Mouse (Mus musculus): Measurements from ENCODE around the gene Myo15. TPM values are rescaled to one million over a fixed set of nuclear protein-coding genes. Genes with fewer than 3 reads are reported as not detected.

Gene Myo15
- polyA plus RNA-seq, 1 experiment: not detected

GRCm38 (mm10) chr11:60442896-60443295 lies 26.2 kb upstream of the Myo15 start:
- peaks cover 13% of the 10 kb centered on the region for H3K4me1 ChIP-seq
- no peaks in the 10 kb centered on the region for H3K9me3 ChIP-seq
- peaks cover 74% of the 10 kb centered on the region for H3K36me3 ChIP-seq (replicated peaks; ENCODE audit: low read length)
- no peaks in the 10 kb centered on the region for H3K27me3 ChIP-seq (replicated peaks)
- no peak for TF ChIP-seq GATA1 (IDR thresholded peaks at IDR 0.05; ENCODE audit: borderline replicate concordance, low read length)
- TF ChIP-seq FLI1 (IDR thresholded peaks at IDR 0.05; ENCODE audit: low read length): no peak
- H3K4me3 ChIP-seq (replicated peaks): no peak overlapping the region

GRCm38 (mm10) chr11:60444007-60444406 lies 25.1 kb upstream of the Myo15 start:
- Histone ChIP-seq H3K4me1 (peaks cover 6% of the 10 kb centered on the region), H3K36me3 (replicated peaks; ENCODE audit: low read length) (peaks cover 67% of the 10 kb centered on the region), H3K4me3 (replicated peaks) (no peak overlapping the region), H3K27me3 (replicated peaks) (no peaks in the 10 kb centered on the region), H3K9me3 (no peaks in the 10 kb centered on the region)
- TF ChIP-seq GATA1 (IDR thresholded peaks at IDR 0.05; ENCODE audit: borderline replicate concordance, low read length): no peak
- no peak for TF ChIP-seq FLI1 (IDR thresholded peaks at IDR 0.05; ENCODE audit: low read length)

- Histone ChIP-seq H3K27me3 (replicated peaks) (no peaks in the 10 kb centered on the region), H3K9me3 (no peaks in the 10 kb centered on the region), H3K36me3 (replicated peaks; ENCODE audit: low read length) (peaks cover 42% of the 10 kb centered on the region), H3K4me1 (peaks cover 50% of the 10 kb centered on the region), H3K4me3 (replicated peaks) (peak within 1 kb of the TSS; percentile 96)
- TF ChIP-seq FLI1 (IDR thresholded peaks at IDR 0.05; ENCODE audit: low read length) (no peak), GATA1 (IDR thresholded peaks at IDR 0.05; ENCODE audit: borderline replicate concordance, low read length) (no peak)
These were observed 14.9 kb upstream of the Myo15 start, which contains the start of gene Drg2 for GRCm38 (mm10) chr11:60454080-60454744. Gene Drg2 (plus strand): TSS chr11:60454591.

GRCm38 (mm10) chr11:60454745-60455087 lies 14.4 kb upstream of the Myo15 start:
- no peak for TF ChIP-seq FLI1 (IDR thresholded peaks at IDR 0.05; ENCODE audit: low read length)
- Histone ChIP-seq H3K4me3 (replicated peaks) (peak overlapping the region; percentile 96), H3K4me1 (peaks cover 48% of the 10 kb centered on the region), H3K27me3 (replicated peaks) (no peaks in the 10 kb centered on the region), H3K36me3 (replicated peaks; ENCODE audit: low read length) (peaks cover 42% of the 10 kb centered on the region), H3K9me3 (no peaks in the 10 kb centered on the region)

GRCm38 (mm10) chr11:60457973-60458372 lies 11.2 kb upstream of the Myo15 start:
- Histone ChIP-seq H3K36me3 (replicated peaks; ENCODE audit: low read length) (peaks cover 73% of the 10 kb centered on the region), H3K4me3 (replicated peaks) (no peak overlapping the region), H3K27me3 (replicated peaks) (no peaks in the 10 kb centered on the region), H3K4me1 (peaks cover 32% of the 10 kb centered on the region), H3K9me3 (no peaks in the 10 kb centered on the region)
- TF ChIP-seq FLI1 (IDR thresholded peaks at IDR 0.05; ENCODE audit: low read length) (no peak), GATA1 (IDR thresholded peaks at IDR 0.05; ENCODE audit: borderline replicate concordance, low read length) (no peak)

GRCm38 (mm10) chr11:60465943-60466380 lies 3.2 kb upstream of the Myo15 start:
- H3K27me3 ChIP-seq (replicated peaks): no peaks in the 10 kb centered on the region
- peaks cover 94% of the 10 kb centered on the region for H3K36me3 ChIP-seq (replicated peaks; ENCODE audit: low read length)
- TF ChIP-seq FLI1 (IDR thresholded peaks at IDR 0.05; ENCODE audit: low read length): no peak
- TF ChIP-seq GATA1 (IDR thresholded peaks at IDR 0.05; ENCODE audit: borderline replicate concordance, low read length): no peak

GRCm38 (mm10) chr11:60470743-60471142 lies 1.6 kb downstream of the Myo15 start:
- TF ChIP-seq GATA1 (IDR thresholded peaks at IDR 0.05; ENCODE audit: borderline replicate concordance, low read length) (no peak), FLI1 (IDR thresholded peaks at IDR 0.05; ENCODE audit: low read length) (no peak)
- Histone ChIP-seq H3K36me3 (replicated peaks; ENCODE audit: low read length) (peaks cover 46% of the 10 kb centered on the region), H3K9me3 (no peaks in the 10 kb centered on the region), H3K4me3 (replicated peaks) (no peak overlapping the region), H3K27me3 (replicated peaks) (no peaks in the 10 kb centered on the region), H3K4me1 (no peaks in the 10 kb centered on the region)

More at GRCm38 (mm10) chr11:60465943-60466380, 3.2 kb upstream of the Myo15 start:
- Histone ChIP-seq H3K9me3 (no peaks in the 10 kb centered on the region), H3K4me1 (no peaks in the 10 kb centered on the region; the same call in 1 of the 2 replicates), H3K4me3 (replicated peaks) (no peak overlapping the region)

GRCm38 (mm10) chr11:60474534-60474933 lies 5.4 kb downstream of the Myo15 start:
- no peak for TF ChIP-seq FLI1 (IDR thresholded peaks at IDR 0.05; ENCODE audit: low read length)
- H3K4me1 ChIP-seq: no peaks in the 10 kb centered on the region
- no peaks in the 10 kb centered on the region for H3K9me3 ChIP-seq
- H3K36me3 ChIP-seq (replicated peaks; ENCODE audit: low read length): peaks cover 10% of the 10 kb centered on the region
- peaks cover 22% of the 10 kb centered on the region for H3K27me3 ChIP-seq (replicated peaks)
- H3K4me3 ChIP-seq (replicated peaks): no peak overlapping the region

GRCm38 (mm10) chr11:60475668-60476362 lies 6.7 kb downstream of the Myo15 start:
- Histone ChIP-seq H3K36me3 (replicated peaks; ENCODE audit: low read length) (no peaks in the 10 kb centered on the region), H3K9me3 (no peaks in the 10 kb centered on the region), H3K4me1 (no peaks in the 10 kb centered on the region), H3K27me3 (replicated peaks) (peaks cover 35% of the 10 kb centered on the region), H3K4me3 (replicated peaks) (no peak overlapping the region)
- TF ChIP-seq FLI1 (IDR thresholded peaks at IDR 0.05; ENCODE audit: low read length) (no peak), GATA1 (IDR thresholded peaks at IDR 0.05; ENCODE audit: borderline replicate concordance, low read length) (no peak)

- no peak for TF ChIP-seq GATA1 (IDR thresholded peaks at IDR 0.05; ENCODE audit: borderline replicate concordance, low read length)
- TF ChIP-seq FLI1 (IDR thresholded peaks at IDR 0.05; ENCODE audit: low read length): no peak
- Histone ChIP-seq H3K9me3 (no peaks in the 10 kb centered on the region), H3K36me3 (replicated peaks; ENCODE audit: low read length) (no peaks in the 10 kb centered on the region), H3K27me3 (replicated peaks) (peaks cover 54% of the 10 kb centered on the region), H3K4me1 (no peaks in the 10 kb centered on the region), H3K4me3 (replicated peaks) (no peak overlapping the region)
These were observed 9.0 kb downstream of the Myo15 start for GRCm38 (mm10) chr11:60478121-60478520.

All from megakaryocyte, embryonic 14.5 days (primary cell).